Mouse (Mus musculus): ENCODE measurements around the gene Hyal1.

DNA sequence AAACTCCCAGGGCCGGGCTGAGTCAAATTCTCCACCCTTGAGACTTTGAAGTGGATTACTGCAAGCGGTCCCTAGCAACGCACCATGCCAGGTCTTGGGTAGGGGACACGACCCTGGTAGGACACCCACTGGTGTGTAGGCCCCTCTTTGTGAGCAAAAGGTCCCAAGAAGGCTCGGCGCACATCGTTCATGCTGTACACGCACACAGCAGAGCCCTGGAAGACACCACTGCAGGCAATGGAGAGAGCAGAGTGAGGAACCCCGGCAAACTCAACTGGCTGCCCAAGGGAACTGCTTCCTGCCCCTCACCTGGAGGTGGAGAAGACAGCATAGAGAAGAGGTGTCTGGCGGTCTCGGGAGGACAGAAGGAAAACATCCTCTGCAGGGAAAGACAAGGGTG lies 24.5 kb downstream of the Hyal1 start:
- no peak for TF ChIP-seq CTCF (IDR thresholded peaks at IDR 0.05; ENCODE audit: low read depth, low read length)
- TF ChIP-seq POLR2A (IDR thresholded peaks at IDR 0.05; ENCODE audit: extremely low read depth, insufficient read depth, low read length), result no peak

All from liver, adult 2 months (tissue).